Mouse (Mus musculus) ovary, adult 18-20 months (tissue): ENCODE results near the gene Gale.
"Not testable (repeated sequence)": the region's sequence is repeated elsewhere in the genome, so short reads cannot be mapped to it uniquely, and the experiment has no call there.

Experiments used
- DNase-seq: peaks from one replicate; pipeline ENCODE4 v3.0.0; 2022; ENCODE audit warnings: low spot score, mixed read lengths

Gene Gale

GRCm38 (mm10) chr4:135963457-135964193 is at the start of gene Gale:
TSS of gene Gale (plus strand) at chr4:135963727.
- peak; percentile 92 for DNase-seq

GRCm38 (mm10) chr4:135918635-135919279 is 44.8 kb upstream of the Gale start:
- no peak for DNase-seq

- DNase-seq, result no peak
Observed at GRCm38 (mm10) chr4:135919280-135919639, 44.3 kb upstream of the Gale start.

GRCm38 (mm10) chr4:135920304-135921241 is 43.0 kb upstream of the Gale start, which contains the start of gene Fuca1:
TSS of gene Fuca1 (plus strand) at chr4:135920735.
- DNase-seq, result peak; percentile 90

- no peak for DNase-seq
Observed at GRCm38 (mm10) chr4:135921257-135922120, 42.0 kb upstream of the Gale start.

GRCm38 (mm10) chr4:135922190-135922589 is 41.3 kb upstream of the Gale start:
- no peak for DNase-seq

GRCm38 (mm10) chr4:135924418-135924817 is 39.1 kb upstream of the Gale start:
- DNase-seq, result no peak

GRCm38 (mm10) chr4:135925341-135925740 is 38.2 kb upstream of the Gale start:
- peak; percentile 37 for DNase-seq

GRCm38 (mm10) chr4:135926195-135926808 is 37.2 kb upstream of the Gale start:
- no peak for DNase-seq

- no peak for DNase-seq
Observed at GRCm38 (mm10) chr4:135926861-135927260, 36.7 kb upstream of the Gale start.

- no peak for DNase-seq
Observed at GRCm38 (mm10) chr4:135928376-135928775, 35.2 kb upstream of the Gale start.

- DNase-seq, result no peak
Observed at GRCm38 (mm10) chr4:135929405-135929804, 34.1 kb upstream of the Gale start.

GRCm38 (mm10) chr4:135929828-135930227 is 33.7 kb upstream of the Gale start:
- DNase-seq, result no peak

- DNase-seq, result no peak
Observed at GRCm38 (mm10) chr4:135930239-135930638, 33.3 kb upstream of the Gale start.

- no peak for DNase-seq
Observed at GRCm38 (mm10) chr4:135931832-135932231, 31.7 kb upstream of the Gale start.

- no peak for DNase-seq
Observed at GRCm38 (mm10) chr4:135934708-135935500, 28.6 kb upstream of the Gale start.

GRCm38 (mm10) chr4:135935502-135935901 is 28.0 kb upstream of the Gale start:
- no peak for DNase-seq

GRCm38 (mm10) chr4:135938858-135939257 is 24.7 kb upstream of the Gale start:
- no peak for DNase-seq

GRCm38 (mm10) chr4:135941026-135941425 is 22.5 kb upstream of the Gale start:
- DNase-seq, result not testable (repeated sequence)

- DNase-seq, result no peak
Observed at GRCm38 (mm10) chr4:135942193-135942592, 21.3 kb upstream of the Gale start.
